8 mouse cellular contexts compared by ENCODE assay signal in genomic region chr9:56923841-56924650, GRCm38 (mm10). TPM values are rescaled to one million over a fixed set of nuclear protein-coding genes. Genes with fewer than 3 reads are reported as not detected.
DNase-seq lines count a peak whose midpoint lies in the region; ATAC-seq and TF ChIP-seq lines count a peak whose summit lies in the region.

No protein-coding gene starts in this region.

- peaks cover 5% of the 10 kb centered on the region; the same call in 1 of the 2 replicates for H3K36me3 ChIP-seq in forebrain, embryonic 11.5 days (ENCODE audit: control insufficient read depth, insufficient read depth, low read length)
- H3K36me3 ChIP-seq in limb, embryonic 10.5 days: peaks cover 72% of the 10 kb centered on the region
- peaks cover 9% of the 10 kb centered on the region for H3K36me3 ChIP-seq in neural tube, embryonic 12.5 days

- no peaks in the 10 kb centered on the region; the same call in 1 of the 2 replicates for H3K27me3 ChIP-seq in forebrain, embryonic 11.5 days (ENCODE audit: control insufficient read depth, insufficient read depth, low read length)
- H3K27me3 ChIP-seq in limb, embryonic 10.5 days (ENCODE audit: low read depth, poor library complexity, severe bottlenecking): no peaks in the 10 kb centered on the region
- H3K27me3 ChIP-seq in neural tube, embryonic 12.5 days (replicated peaks): no peaks in the 10 kb centered on the region

- 77% methylated on average over 8 of the region's 8 CpGs for WGBS in forebrain, embryonic 11.5 days
- WGBS in limb, embryonic 10.5 days: 68% methylated on average over 8 of the region's 8 CpGs
- WGBS in neural tube, embryonic 12.5 days: 75% methylated on average over 8 of the region's 8 CpGs

- no peak for ATAC-seq in forebrain, embryonic 11.5 days (replicated peaks; ENCODE audit: low FRiP score)
- no peak for ATAC-seq in neural tube, embryonic 12.5 days (ENCODE audit: low FRiP score, low read depth)

- intact Hi-C loops in left cerebral cortex, adult 2 months (cut with DNase I): no loop called here
- intact Hi-C loops in left cerebral cortex, postnatal 36 days (cut with DNase I): loop anchor here (10.0 kb wide), 1 partner anchor 291 kb away; no protein-coding TSS in a partner anchor
- intact Hi-C loops in gastrocnemius, postnatal 36 days (cut with DNase I): no loop called here

- peaks cover 14% of the 10 kb centered on the region; the same call in 1 of the 2 replicates for H3K4me1 ChIP-seq in forebrain, embryonic 11.5 days (replicated peaks; ENCODE audit: control insufficient read depth, insufficient read depth, low read length)
- peaks cover 55% of the 10 kb centered on the region for H3K4me1 ChIP-seq in limb, embryonic 10.5 days
- peaks cover 44% of the 10 kb centered on the region for H3K4me1 ChIP-seq in neural tube, embryonic 12.5 days

- no peak for DNase-seq in left cerebral cortex, adult 2 months (ENCODE audit: extremely low spot score in 1 of 2, low spot score in 2 of 2)
- no peak for DNase-seq in left cerebral cortex, postnatal 36 days (ENCODE audit: low spot score in 2 of 2)
- DNase-seq in forebrain, embryonic 11.5 days (ENCODE audit: low spot score): no peak
- DNase-seq in limb, embryonic 10.5 days (ENCODE audit: low spot score): no peak
- no peak for DNase-seq in gastrocnemius, postnatal 36 days
- DNase-seq in ovary, postnatal 10 days (ENCODE audit: low spot score): no peak
- no peak for DNase-seq in cerebellum, adult 8-10 months

- H3K9ac ChIP-seq in forebrain, embryonic 11.5 days (ENCODE audit: low read length): 0 out of 2 replicates have a peak overlapping the region, but pooled peaks have one; percentile 12
- H3K9ac ChIP-seq in neural tube, embryonic 12.5 days: peak overlapping the region; percentile 21; the same call in 1 of the 2 replicates

- 0 out of 2 replicates have a peak, but pooled peaks cover 3% of the 10 kb centered on the region for H3K9me3 ChIP-seq in forebrain, embryonic 11.5 days (ENCODE audit: control insufficient read depth, low read length)
- no peaks in the 10 kb centered on the region for H3K9me3 ChIP-seq in limb, embryonic 10.5 days (replicated peaks)
- H3K9me3 ChIP-seq in neural tube, embryonic 12.5 days: no peaks in the 10 kb centered on the region

- H3K27ac ChIP-seq in left cerebral cortex, adult 2 months: peak overlapping the region; percentile 68
- no peak overlapping the region for H3K27ac ChIP-seq in forebrain, embryonic 11.5 days (ENCODE audit: low read depth, low read length)
- H3K27ac ChIP-seq in limb, embryonic 10.5 days: peak overlapping the region; percentile 10; the same call in 1 of the 2 replicates
- H3K27ac ChIP-seq in neural tube, embryonic 12.5 days: no peak overlapping the region

- TF ChIP-seq CTCF in left cerebral cortex, adult 2 months (IDR thresholded peaks at IDR 0.05): no peak

- peak overlapping the region; percentile 27 for H3K4me3 ChIP-seq in left cerebral cortex, adult 2 months
- H3K4me3 ChIP-seq in forebrain, embryonic 11.5 days (ENCODE audit: low read depth, low read length): no peak overlapping the region
- peak overlapping the region; percentile 76 for H3K4me3 ChIP-seq in limb, embryonic 10.5 days
- H3K4me3 ChIP-seq in neural tube, embryonic 12.5 days: 0 out of 2 replicates have a peak overlapping the region, but pooled peaks have one; percentile 1

- peak overlapping the region; percentile 31; the same call in 1 of the 2 replicates for H3K4me2 ChIP-seq in forebrain, embryonic 11.5 days (ENCODE audit: low read depth, low read length, severe bottlenecking)
- peak overlapping the region; percentile 46 for H3K4me2 ChIP-seq in neural tube, embryonic 12.5 days (replicated peaks)

RNA-seq across cellular contexts. Expression of gene Snx33, which starts 4.1 kb away (rescaled TPM):
- 1 to 10 TPM; 5.8 to 7.3 TPM for total RNA-seq in left cerebral cortex, adult 2 months (2021)
- total RNA-seq in left cerebral cortex, postnatal 36 days (2021): 1 to 10 TPM; 6.9 to 7.9 TPM
- polyA plus RNA-seq in forebrain, embryonic 11.5 days (2014; fragmentation: Nextera tagmentation; extraction: Ambion mirVana): 5.8 and 6.0 TPM in 2 replicates
- 9.3 and 11.6 TPM in 2 replicates for polyA plus RNA-seq in limb, embryonic 10.5 days (2016; fragmentation: Nextera tagmentation; extraction: Ambion mirVana)
- polyA plus RNA-seq in neural tube, embryonic 12.5 days (2016; fragmentation: Nextera tagmentation; extraction: Ambion mirVana): 5.6 and 6.5 TPM in 2 replicates
- 1 to 10 TPM; 3.9 to 4.0 TPM for total RNA-seq in gastrocnemius, postnatal 36 days (2021)

RNA-seq across cellular contexts. Expression of gene Imp3, which starts 13.2 kb away (rescaled TPM):
- total RNA-seq in left cerebral cortex, adult 2 months (2021): 10 to 100 TPM; 49.8 to 50.2 TPM
- 10 to 100 TPM; 50.2 to 50.4 TPM for total RNA-seq in left cerebral cortex, postnatal 36 days (2021)
- 63.6 and 65.4 TPM in 2 replicates for polyA plus RNA-seq in forebrain, embryonic 11.5 days (2014; fragmentation: Nextera tagmentation; extraction: Ambion mirVana)
- polyA plus RNA-seq in limb, embryonic 10.5 days (2016; fragmentation: Nextera tagmentation; extraction: Ambion mirVana): 70.5 and 77.9 TPM in 2 replicates
- polyA plus RNA-seq in neural tube, embryonic 12.5 days (2016; fragmentation: Nextera tagmentation; extraction: Ambion mirVana): 67.8 and 71.7 TPM in 2 replicates
- total RNA-seq in gastrocnemius, postnatal 36 days (2021): 10 to 100 TPM; 40.0 to 46.9 TPM

RNA-seq across cellular contexts. Expression of gene Snupn, which starts 26.6 kb away (rescaled TPM):
- total RNA-seq in left cerebral cortex, adult 2 months (2021): 10 to 100 TPM; 13.5 to 16.3 TPM
- total RNA-seq in left cerebral cortex, postnatal 36 days (2021): 10 to 100 TPM; 13.9 to 16.0 TPM
- polyA plus RNA-seq in forebrain, embryonic 11.5 days (2014; fragmentation: Nextera tagmentation; extraction: Ambion mirVana): 27.8 and 28.4 TPM in 2 replicates
- 27.0 and 31.6 TPM in 2 replicates for polyA plus RNA-seq in limb, embryonic 10.5 days (2016; fragmentation: Nextera tagmentation; extraction: Ambion mirVana)
- polyA plus RNA-seq in neural tube, embryonic 12.5 days (2016; fragmentation: Nextera tagmentation; extraction: Ambion mirVana): 28.2 and 28.7 TPM in 2 replicates
- total RNA-seq in gastrocnemius, postnatal 36 days (2021): 1 to 10 TPM; 7.2 to 8.8 TPM

RNA-seq across cellular contexts. Expression of gene Cspg4, which starts 59.2 kb away (rescaled TPM):
- 10 to 100 TPM; 15.2 to 15.9 TPM for total RNA-seq in left cerebral cortex, adult 2 months (2021)
- 10 to 100 TPM; 15.0 to 19.6 TPM for total RNA-seq in left cerebral cortex, postnatal 36 days (2021)
- 1.4 and 2.0 TPM in 2 replicates for polyA plus RNA-seq in forebrain, embryonic 11.5 days (2014; fragmentation: Nextera tagmentation; extraction: Ambion mirVana)
- polyA plus RNA-seq in limb, embryonic 10.5 days (2016; fragmentation: Nextera tagmentation; extraction: Ambion mirVana): 2.1 and 5.0 TPM in 2 replicates
- polyA plus RNA-seq in neural tube, embryonic 12.5 days (2016; fragmentation: Nextera tagmentation; extraction: Ambion mirVana): 5.3 and 5.8 TPM in 2 replicates
- total RNA-seq in gastrocnemius, postnatal 36 days (2021): 1 to 10 TPM; 5.7 to 8.2 TPM

RNA-seq across cellular contexts. Expression of gene Odf3l1, which starts 59.6 kb away (rescaled TPM):
- not detected for total RNA-seq in left cerebral cortex, adult 2 months (2021)
- not detected for total RNA-seq in left cerebral cortex, postnatal 36 days (2021)
- polyA plus RNA-seq in forebrain, embryonic 11.5 days (2014; fragmentation: Nextera tagmentation; extraction: Ambion mirVana): not detected in 2 replicates
- polyA plus RNA-seq in limb, embryonic 10.5 days (2016; fragmentation: Nextera tagmentation; extraction: Ambion mirVana): 0.35 TPM in 1 of 2 replicates, not detected in the other
- polyA plus RNA-seq in neural tube, embryonic 12.5 days (2016; fragmentation: Nextera tagmentation; extraction: Ambion mirVana): not detected in 2 replicates
- total RNA-seq in gastrocnemius, postnatal 36 days (2021): not detected

Comparison
In these comparisons a context has a peak if more than half of its experiments do, and no peak if none do; other contexts are left out.
1. H3K27ac ChIP-seq: peak in left cerebral cortex, adult 2 months (single experiment) and limb, embryonic 10.5 days (single experiment); none in forebrain, embryonic 11.5 days (single experiment) and neural tube, embryonic 12.5 days (single experiment).